In the genomic region with DNA sequence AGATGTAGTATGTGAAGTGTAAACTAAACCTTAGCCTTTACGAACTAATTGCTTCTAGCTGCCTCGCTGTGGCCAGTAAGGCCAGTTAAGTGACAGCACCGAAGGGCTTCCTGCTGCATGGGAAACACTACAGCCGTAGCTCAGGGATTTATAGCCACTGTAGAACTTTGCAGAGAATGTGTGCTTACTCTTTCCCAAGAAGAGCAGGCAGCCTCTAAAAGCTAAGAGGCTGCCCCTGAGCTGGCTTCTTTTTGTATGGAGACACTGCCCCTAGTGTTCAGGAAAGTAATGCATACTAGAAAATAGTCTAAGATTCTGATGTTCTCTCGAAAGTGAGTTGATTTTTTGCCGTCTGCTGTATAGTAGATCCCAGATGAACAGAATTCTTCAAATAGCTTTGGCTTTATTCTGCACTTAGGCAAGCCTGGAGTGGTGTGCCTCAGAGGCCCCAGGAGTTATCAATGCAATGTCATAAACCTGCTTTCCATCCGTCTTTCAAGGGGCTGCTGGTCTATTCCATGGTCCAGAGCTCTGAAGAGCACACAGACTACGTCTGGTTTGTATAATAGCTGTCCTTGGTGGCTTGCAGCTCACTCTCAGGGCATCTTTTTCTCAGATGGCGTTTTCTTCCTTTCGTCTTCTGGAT, we compare ENCODE assay signal across 8 mouse cellular contexts.
A peak's percentile ranks its signal among the peaks of the same experiment; 100 is the strongest.
DNase-seq lines count a peak whose midpoint lies in the region; ATAC-seq and TF ChIP-seq lines count a peak whose summit lies in the region.

No protein-coding gene starts in this region.

- H3K4me1 ChIP-seq in embryonic facial prominence, embryonic 10.5 days: peaks cover 16% of the 10 kb centered on the region
- H3K4me1 ChIP-seq in hindbrain, embryonic 16.5 days (ENCODE audit: control insufficient read depth, insufficient read depth, low read depth, low read length): no peaks in the 10 kb centered on the region; the same call in 1 of the 2 replicates
- H3K4me1 ChIP-seq in lung, postnatal 0 days (ENCODE audit: insufficient read depth, low read depth, low read length): no peaks in the 10 kb centered on the region
- H3K4me1 ChIP-seq in stomach, embryonic 15.5 days: no peaks in the 10 kb centered on the region
- H3K4me1 ChIP-seq in thymus, adult 2 months (replicated peaks; ENCODE audit: control insufficient read depth, insufficient read depth, low read length): no peaks in the 10 kb centered on the region

- H3K27ac ChIP-seq in embryonic facial prominence, embryonic 10.5 days (replicated peaks): no peak overlapping the region
- no peak overlapping the region for H3K27ac ChIP-seq in hindbrain, embryonic 16.5 days (ENCODE audit: low read depth, low read length)
- no peak overlapping the region for H3K27ac ChIP-seq in lung, postnatal 0 days (ENCODE audit: low read length)
- H3K27ac ChIP-seq in stomach, embryonic 15.5 days: no peak overlapping the region
- no peak overlapping the region for H3K27ac ChIP-seq in thymus, adult 2 months (ENCODE audit: control insufficient read depth, insufficient read depth, low read length)

- H3K4me3 ChIP-seq in embryonic facial prominence, embryonic 10.5 days: no peak overlapping the region
- H3K4me3 ChIP-seq in hindbrain, embryonic 16.5 days (ENCODE audit: low read length): no peak overlapping the region
- H3K4me3 ChIP-seq in lung, postnatal 0 days (ENCODE audit: low read depth, low read length): no peak overlapping the region
- H3K4me3 ChIP-seq in stomach, embryonic 15.5 days (replicated peaks): no peak overlapping the region
- no peak overlapping the region for H3K4me3 ChIP-seq in thymus, adult 2 months (ENCODE audit: control insufficient read depth, insufficient read depth, low read length)

- no peak for TF ChIP-seq EP300 in lung, postnatal 0 days (IDR thresholded peaks at IDR 0.05)

- H3K36me3 ChIP-seq in embryonic facial prominence, embryonic 10.5 days (replicated peaks): no peaks in the 10 kb centered on the region; the same call in 1 of the 2 replicates
- no peaks in the 10 kb centered on the region for H3K36me3 ChIP-seq in hindbrain, embryonic 16.5 days (ENCODE audit: control insufficient read depth, insufficient read depth, low read length)
- H3K36me3 ChIP-seq in lung, postnatal 0 days (ENCODE audit: insufficient read depth, low read length): no peaks in the 10 kb centered on the region
- no peaks in the 10 kb centered on the region for H3K36me3 ChIP-seq in stomach, embryonic 15.5 days
- no peaks in the 10 kb centered on the region for H3K36me3 ChIP-seq in thymus, adult 2 months (ENCODE audit: control insufficient read depth, insufficient read depth, low read length)

- H3K4me2 ChIP-seq in hindbrain, embryonic 16.5 days (ENCODE audit: low read length): no peak overlapping the region
- H3K4me2 ChIP-seq in lung, postnatal 0 days (replicated peaks; ENCODE audit: low read depth, low read length): no peak overlapping the region
- no peak overlapping the region for H3K4me2 ChIP-seq in stomach, embryonic 15.5 days

- peak; percentile 75 for TF ChIP-seq CTCF in lung, postnatal 0 days (IDR thresholded peaks at IDR 0.05)
- TF ChIP-seq CTCF in thymus, adult 2 months (IDR thresholded peaks at IDR 0.05; ENCODE audit: borderline replicate concordance, control insufficient read depth, extremely low read depth, insufficient read depth, low read length, poor library complexity): no peak

- no peaks in the 10 kb centered on the region for H3K9me3 ChIP-seq in embryonic facial prominence, embryonic 10.5 days
- H3K9me3 ChIP-seq in hindbrain, embryonic 16.5 days (ENCODE audit: control insufficient read depth, low read length): no peaks in the 10 kb centered on the region
- no peaks in the 10 kb centered on the region for H3K9me3 ChIP-seq in lung, postnatal 0 days (ENCODE audit: low read length)
- H3K9me3 ChIP-seq in stomach, embryonic 15.5 days: no peaks in the 10 kb centered on the region

- TF ChIP-seq POLR2A in thymus, adult 2 months (IDR thresholded peaks at IDR 0.05; ENCODE audit: control insufficient read depth, extremely low read depth, insufficient read depth, low read length, poor library complexity): no peak

- H3K27me3 ChIP-seq in embryonic facial prominence, embryonic 10.5 days (replicated peaks; ENCODE audit: low read depth, poor library complexity, severe bottlenecking): no peaks in the 10 kb centered on the region
- H3K27me3 ChIP-seq in hindbrain, embryonic 16.5 days (replicated peaks; ENCODE audit: control insufficient read depth, insufficient read depth, low read length): no peaks in the 10 kb centered on the region
- H3K27me3 ChIP-seq in lung, postnatal 0 days (replicated peaks; ENCODE audit: insufficient read depth, low read length): no peaks in the 10 kb centered on the region
- no peaks in the 10 kb centered on the region for H3K27me3 ChIP-seq in stomach, embryonic 15.5 days (replicated peaks)
- no peaks in the 10 kb centered on the region for H3K27me3 ChIP-seq in thymus, adult 2 months (ENCODE audit: control insufficient read depth, insufficient read depth, low read length)

- WGBS in embryonic facial prominence, embryonic 10.5 days: 52% methylated on average over 10 of the region's 10 CpGs
- 52% methylated on average over 10 of the region's 10 CpGs for WGBS in hindbrain, embryonic 16.5 days
- WGBS in lung, postnatal 0 days: 40% methylated on average over 10 of the region's 10 CpGs
- whole genome bisulfite sequencing in stomach, embryonic 15.5 days: 29% methylated on average over 10 of the region's 10 CpGs
- WGBS in thymus, adult 2 months: 63% methylated on average over 10 of the region's 10 CpGs

- ATAC-seq in hindbrain, embryonic 16.5 days: peak; percentile 83
- peak; percentile 73 for ATAC-seq in lung, postnatal 0 days
- ATAC-seq in stomach, embryonic 15.5 days (ENCODE audit: insufficient read depth, low FRiP score, low read depth): peak; percentile 56; the same call in 1 of the 2 replicates

- H3K9ac ChIP-seq in hindbrain, embryonic 16.5 days (ENCODE audit: low read depth, low read length): no peak overlapping the region
- no peak overlapping the region for H3K9ac ChIP-seq in lung, postnatal 0 days (replicated peaks; ENCODE audit: low read depth)
- H3K9ac ChIP-seq in stomach, embryonic 15.5 days: no peak overlapping the region

- peak; percentile 35 to 59 for DNase-seq in cerebellum, postnatal 14 days
- DNase-seq in cerebellum, adult 11-12 months: no peak
- peak; percentile 73 for DNase-seq in A20 (ENCODE audit: low read depth, low spot score)
- peak; percentile 38 for DNase-seq in embryonic facial prominence, embryonic 10.5 days (ENCODE audit: low spot score)
- peak; percentile 82 for DNase-seq in lung, postnatal 0 days (ENCODE audit: low spot score)
- no peak for DNase-seq in thymus, adult 2 months

Comparison
In these comparisons a context has a peak if more than half of its experiments do, and no peak if none do; other contexts are left out.
1. DNase-seq: peak in cerebellum, postnatal 14 days (2 of 2), A20 (single experiment), embryonic facial prominence, embryonic 10.5 days (single experiment) and lung, postnatal 0 days (single experiment); none in cerebellum, adult 11-12 months (single experiment) and thymus, adult 2 months (single experiment).
2. Peak in every context shown above with its lines, with median percentiles within 50 percentile points of each other: ATAC-seq.